Mouse (Mus musculus) neural tube, embryonic 14.5 days (tissue): ENCODE results near the gene Mcemp1. TPM values are rescaled to one million over a fixed set of nuclear protein-coding genes. Genes with fewer than 3 reads are reported as not detected.

Source experiments
- ATAC-seq: fragments of 200-750 bp; cut with Nextera tagmentation; 2 replicates; pipeline ENCODE4 v1.8.0; 2017; ENCODE audit warnings: low read depth, mild to moderate bottlenecking, moderate TSS enrichment, moderate library complexity
- H3K27ac ChIP-seq: fragments of 300-500 bp; sonication (generic); 2 replicates; pipeline ENCODE4 v1.5.1; 2014; ENCODE audit warnings: low read depth, mild to moderate bottlenecking, control low read depth, low read length, moderate library complexity, mixed read lengths
- H3K27me3 ChIP-seq: fragments of 300-500 bp; sonication (generic); 2 replicates; pipeline ENCODE4 v1.6.1; 2014; ENCODE audit warnings: low read length; ENCODE audit not compliant: control insufficient read depth, insufficient read depth
- H3K36me3 ChIP-seq: fragments of 300-500 bp; sonication (generic); 2 replicates; pipeline ENCODE4 v1.6.1; 2014; ENCODE audit warnings: low read length, mixed read lengths; ENCODE audit not compliant: control insufficient read depth, insufficient read depth
- H3K4me1 ChIP-seq: fragments of 300-500 bp; sonication (generic); 2 replicates; pipeline ENCODE4 v1.6.1; 2014; ENCODE audit warnings: low read length; ENCODE audit not compliant: control insufficient read depth, insufficient read depth
- H3K4me2 ChIP-seq: fragments of 300-500 bp; sonication (generic); 2 replicates; pipeline ENCODE4 v1.6.1; 2014; ENCODE audit warnings: mild to moderate bottlenecking, low read depth, low read length, control low read depth
- H3K4me3 ChIP-seq: fragments of 300-500 bp; sonication (generic); 2 replicates; pipeline ENCODE4 v1.5.1; 2014; ENCODE audit warnings: low read depth, low read length, control low read depth, mixed read lengths
- H3K9ac ChIP-seq: fragments of 300-500 bp; sonication (generic); replicated peaks from 2 replicates; pipeline ENCODE4 v1.6.1; 2014; ENCODE audit warnings: low read depth, mild to moderate bottlenecking, control low read depth, low read length, mixed read lengths
- H3K9me3 ChIP-seq: fragments of 300-500 bp; sonication (generic); 2 replicates; pipeline ENCODE4 v1.6.1; 2016; ENCODE audit warnings: low read length; ENCODE audit not compliant: control insufficient read depth
- WGBS: fragments of 180-500 bp; shearing (Covaris S2); extraction: QIAGEN DNeasy Blood & Tissue Kit; methylation state at CpG from one replicate; pipeline ENCODE4 v1.1.7; 2014; 5-methylcytosine and 5-hydroxymethylcytosine counted together
- polyA plus RNA-seq: library from polyadenylated mRNA; unstranded; fragments of >200 nt; fragmentation: Nextera tagmentation; extraction: Ambion mirVana; gene quantifications from 2 replicates; pipeline ENCODE4 v1.2.1, GENCODE M21; 2014

Mcemp1 gene
- polyA plus RNA-seq, 1 experiment from 2014 or later = 0.27 TPM

- 91% methylated on average over 1 of the region's 1 CpGs for WGBS
- ATAC-seq = no peak
Measured at GRCm38 (mm10) chr8:3701491-3701890, 35.9 kb downstream of the Mcemp1 start.

GRCm38 (mm10) chr8:3705711-3706110 lies 40.2 kb downstream of the Mcemp1 start:
- ATAC-seq = no peak
- Histone ChIP-seq H3K36me3 (no peaks in the 10 kb centered on the region), H3K27ac (no peak overlapping the region), H3K4me2 (no peak overlapping the region), H3K4me1 (no peaks in the 10 kb centered on the region), H3K9ac (no peak overlapping the region), H3K4me3 (no peak overlapping the region), H3K9me3 (no peaks in the 10 kb centered on the region), H3K27me3 (no peaks in the 10 kb centered on the region)
- 68% methylated on average over 4 of the region's 4 CpGs for WGBS

More at GRCm38 (mm10) chr8:3701491-3701890, 35.9 kb downstream of the Mcemp1 start:
- H3K4me3 ChIP-seq = no peak overlapping the region
- no peaks in the 10 kb centered on the region for H3K4me1 ChIP-seq
- H3K4me2 ChIP-seq = no peak overlapping the region
- no peaks in the 10 kb centered on the region for H3K9me3 ChIP-seq
- no peak overlapping the region for H3K27ac ChIP-seq
- no peaks in the 10 kb centered on the region for H3K27me3 ChIP-seq
- no peaks in the 10 kb centered on the region for H3K36me3 ChIP-seq
- no peak overlapping the region for H3K9ac ChIP-seq

DNA sequence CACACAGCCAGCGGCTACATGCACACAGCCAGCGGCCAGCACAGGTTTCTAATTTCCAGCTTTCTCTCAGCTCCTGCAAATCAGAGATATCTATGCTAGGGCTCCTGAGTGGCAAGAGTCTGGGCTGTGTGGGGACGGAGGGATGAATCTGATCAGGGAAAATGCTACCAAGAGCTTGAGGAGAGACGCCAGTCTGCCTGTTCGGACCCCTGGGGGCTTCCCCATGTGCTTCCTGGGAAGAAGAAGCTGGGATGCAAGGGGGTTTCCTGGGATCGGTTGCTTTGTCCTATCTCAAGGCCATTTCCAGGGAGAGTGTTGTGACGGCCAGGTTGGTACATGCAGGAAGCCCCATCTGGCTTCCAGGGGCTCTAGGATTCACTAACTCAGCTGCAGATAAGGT lies 42.1 kb downstream of the Mcemp1 start:
- no peak overlapping the region for H3K9ac ChIP-seq
- H3K27me3 ChIP-seq = no peaks in the 10 kb centered on the region
- no peak overlapping the region for H3K27ac ChIP-seq
- ATAC-seq = no peak
- no peak overlapping the region for H3K4me2 ChIP-seq
- no peaks in the 10 kb centered on the region for H3K9me3 ChIP-seq
- no peaks in the 10 kb centered on the region for H3K36me3 ChIP-seq
- no peak overlapping the region for H3K4me3 ChIP-seq
- WGBS = 72% methylated on average over 7 of the region's 7 CpGs
- H3K4me1 ChIP-seq = no peaks in the 10 kb centered on the region

- H3K27ac ChIP-seq = no peak overlapping the region
- WGBS = 86% methylated on average over 3 of the region's 3 CpGs
- H3K36me3 ChIP-seq = no peaks in the 10 kb centered on the region
- no peaks in the 10 kb centered on the region for H3K4me1 ChIP-seq
- no peak overlapping the region for H3K9ac ChIP-seq
- no peak for ATAC-seq
- no peak overlapping the region for H3K4me2 ChIP-seq
- no peak overlapping the region for H3K4me3 ChIP-seq
- H3K9me3 ChIP-seq = no peaks in the 10 kb centered on the region
- H3K27me3 ChIP-seq = no peaks in the 10 kb centered on the region
Measured at GRCm38 (mm10) chr8:3710312-3710711, 44.8 kb downstream of the Mcemp1 start.

- H3K36me3 ChIP-seq = no peaks in the 10 kb centered on the region
- H3K27me3 ChIP-seq = no peaks in the 10 kb centered on the region
- no peak overlapping the region for H3K27ac ChIP-seq
- no peaks in the 10 kb centered on the region for H3K9me3 ChIP-seq
- H3K9ac ChIP-seq = no peak overlapping the region
- no peak overlapping the region for H3K4me2 ChIP-seq
- no peak for ATAC-seq
- H3K4me1 ChIP-seq = no peaks in the 10 kb centered on the region
- no peak overlapping the region for H3K4me3 ChIP-seq
- WGBS = 79% methylated on average over 2 of the region's 2 CpGs
Measured at GRCm38 (mm10) chr8:3711646-3712045, 46.1 kb downstream of the Mcemp1 start.

DNA sequence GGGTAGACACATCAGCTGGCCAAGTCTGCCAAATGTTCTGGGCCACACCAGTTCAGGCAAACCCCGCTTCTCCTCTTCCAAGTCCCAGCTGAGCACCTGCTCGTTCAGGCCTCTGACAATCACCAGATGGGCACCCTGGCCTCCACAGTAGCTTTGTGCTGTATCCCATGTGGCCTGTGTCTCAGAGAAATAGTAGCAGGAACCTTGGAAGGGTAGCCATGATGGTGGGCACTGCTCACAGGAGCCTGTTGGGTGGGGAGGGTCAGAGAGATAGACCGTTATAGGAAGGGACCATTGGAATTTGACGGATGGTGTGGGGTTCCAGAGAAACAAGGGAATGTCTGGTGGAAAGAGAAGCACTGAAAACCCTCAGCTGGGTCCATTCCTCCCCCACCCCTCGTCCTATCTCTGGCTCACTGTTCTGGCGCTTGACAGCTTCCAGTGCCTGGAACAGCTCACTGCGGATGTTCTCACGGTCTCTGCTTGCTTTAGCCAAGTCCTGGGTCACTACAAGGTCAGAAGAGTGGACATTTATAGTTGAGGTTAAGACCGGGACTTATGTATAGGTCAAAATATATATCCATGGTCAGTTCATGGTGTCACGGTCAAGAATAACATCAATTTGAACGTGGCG lies 51.9 kb downstream of the Mcemp1 start:
- H3K9me3 ChIP-seq = no peaks in the 10 kb centered on the region
- 88% methylated on average over 12 of the region's 12 CpGs for WGBS
- H3K36me3 ChIP-seq = no peaks in the 10 kb centered on the region
- no peak overlapping the region for H3K9ac ChIP-seq
- H3K27me3 ChIP-seq = no peaks in the 10 kb centered on the region
- H3K27ac ChIP-seq = no peak overlapping the region
- no peak overlapping the region for H3K4me3 ChIP-seq
- no peaks in the 10 kb centered on the region for H3K4me1 ChIP-seq
- H3K4me2 ChIP-seq = no peak overlapping the region
- ATAC-seq = no peak

DNA sequence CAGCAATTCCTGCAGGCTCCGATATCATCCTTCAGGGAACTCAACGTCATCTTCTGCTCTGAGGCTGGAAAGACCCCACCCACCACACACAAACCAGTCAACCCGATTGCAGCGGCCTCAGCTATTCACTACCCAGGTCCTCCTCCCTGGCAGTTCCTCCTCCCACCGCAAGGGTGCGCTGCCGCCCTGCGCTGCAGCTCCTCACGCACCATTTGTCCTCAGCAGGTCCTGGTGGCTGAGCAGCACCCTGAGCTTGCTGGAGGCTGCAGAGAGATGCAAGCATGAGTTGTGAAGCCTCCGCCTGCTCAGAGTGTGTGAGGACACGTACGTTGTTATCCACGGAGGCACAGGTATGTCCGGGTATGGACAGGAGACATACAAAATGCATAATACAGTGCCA lies 53.0 kb downstream of the Mcemp1 start:
- H3K4me3 ChIP-seq = no peak overlapping the region
- no peak overlapping the region for H3K9ac ChIP-seq
- H3K9me3 ChIP-seq = no peaks in the 10 kb centered on the region
- H3K27ac ChIP-seq = no peak overlapping the region
- no peak overlapping the region for H3K4me2 ChIP-seq
- H3K4me1 ChIP-seq = no peaks in the 10 kb centered on the region
- no peaks in the 10 kb centered on the region for H3K36me3 ChIP-seq
- no peaks in the 10 kb centered on the region for H3K27me3 ChIP-seq
- 19% methylated on average over 14 of the region's 14 CpGs for WGBS
- ATAC-seq = peak; percentile 56; the same call in 1 of the 2 replicates

Other genes with a start within 250 kb of the Mcemp1 start
- 2.6 TPM in 2 replicates for gene Pex11g, start 198.1 kb upstream of the Mcemp1 start, polyA plus RNA-seq
- gene Tex45, start 194.9 kb upstream of the Mcemp1 start, polyA plus RNA-seq = 0.35 and 0.66 TPM in 2 replicates
- gene Zfp358, start 172.6 kb upstream of the Mcemp1 start, polyA plus RNA-seq = 26.4 and 43.5 TPM in 2 replicates
- gene Mcoln1, start 165.3 kb upstream of the Mcemp1 start, polyA plus RNA-seq = 64.9 and 86.5 TPM in 2 replicates
- gene Pnpla6, start 150.4 kb upstream of the Mcemp1 start, polyA plus RNA-seq = 33.5 and 38.0 TPM in 2 replicates
- 0.60 TPM in 1 of 2 replicates, not detected in the other for gene C330021F23Rik, start 97.8 kb upstream of the Mcemp1 start, polyA plus RNA-seq
- gene Camsap3, start 78.5 kb upstream of the Mcemp1 start, polyA plus RNA-seq = 51.3 and 52.9 TPM in 2 replicates
- gene Xab2, start 44.4 kb upstream of the Mcemp1 start, polyA plus RNA-seq = 48.0 and 48.5 TPM in 2 replicates
- 81.2 and 89.1 TPM in 2 replicates for gene Pet100, start 44.2 kb upstream of the Mcemp1 start, polyA plus RNA-seq
- gene Pcp2, start 40.2 kb upstream of the Mcemp1 start, polyA plus RNA-seq = 0.18 and 0.29 TPM in 2 replicates
- 33.7 and 40.4 TPM in 2 replicates for gene Stxbp2, start 34.8 kb upstream of the Mcemp1 start, polyA plus RNA-seq
- 0.54 and 0.63 TPM in 2 replicates for gene Retn, start 10.0 kb upstream of the Mcemp1 start, polyA plus RNA-seq
- gene Fcor, start 6.6 kb downstream of the Mcemp1 start, polyA plus RNA-seq = 14.2 and 27.6 TPM in 2 replicates
- gene Trappc5, start 10.5 kb downstream of the Mcemp1 start, polyA plus RNA-seq = 41.4 and 48.4 TPM in 2 replicates
- 0.15 and 0.28 TPM in 2 replicates for gene Fcer2a, start 28.4 kb downstream of the Mcemp1 start, polyA plus RNA-seq
- gene Clec4g, start 54.9 kb downstream of the Mcemp1 start, polyA plus RNA-seq = not detected in 2 replicates
- gene Cd209a, start 83.2 kb downstream of the Mcemp1 start, polyA plus RNA-seq = not detected in 2 replicates
- gene Cd209e, start 188.6 kb downstream of the Mcemp1 start, polyA plus RNA-seq = not detected in 2 replicates
- gene Cd209d, start 212.8 kb downstream of the Mcemp1 start, polyA plus RNA-seq = not detected in 2 replicates